Comparison of ENCODE assay signal across 7 mouse cellular contexts in genomic region chr5:33377801-33378301, GRCm38 (mm10). TPM values are rescaled to one million over a fixed set of nuclear protein-coding genes. Genes with fewer than 3 reads are reported as not detected.
DNase-seq lines count a peak whose midpoint lies in the region; ATAC-seq lines count a peak whose summit lies in the region.

No protein-coding gene starts in this region.

- ATAC-seq in forebrain, embryonic 12.5 days (ENCODE audit: low FRiP score), result peak; percentile 10
- ATAC-seq in megakaryocyte-erythroid progenitor cell, adult 5-6 weeks (replicated peaks; ENCODE audit: low FRiP score, low TSS enrichment, poor library complexity, severe bottlenecking), result peak; percentile 36

- H3K9me3 ChIP-seq in forebrain, embryonic 12.5 days, result no peaks in the 10 kb centered on the region

- peak overlapping the region; percentile 76 for H3K9ac ChIP-seq in forebrain, embryonic 12.5 days

- peaks cover 18% of the 10 kb centered on the region for H3K36me3 ChIP-seq in forebrain, embryonic 12.5 days (replicated peaks)

- H3K4me1 ChIP-seq in forebrain, embryonic 12.5 days, result peaks cover 18% of the 10 kb centered on the region

- intact Hi-C loops in left cerebral cortex, postnatal 4 days (cut with DNase I), result loop anchor here (2.0 to 10.0 kb wide), 2 partner anchors 103 to 173 kb away; partner anchors contain the start of gene Ctbp1

- 1% methylated on average over 21 of the region's 21 CpGs for WGBS in forebrain, embryonic 12.5 days
- under 1% methylated on average over 21 of the region's 21 CpGs for WGBS in large intestine, adult 2 months

- H3K27ac ChIP-seq in forebrain, embryonic 12.5 days, result peak overlapping the region; percentile 94

- peak overlapping the region; percentile 57 for H3K4me3 ChIP-seq in forebrain, embryonic 12.5 days (replicated peaks)

- H3K4me2 ChIP-seq in forebrain, embryonic 12.5 days, result peak overlapping the region; percentile 82

- no peaks in the 10 kb centered on the region for H3K27me3 ChIP-seq in forebrain, embryonic 12.5 days

- peak; percentile 37 for DNase-seq in left cerebral cortex, postnatal 4 days
- no peak for DNase-seq in left cerebral cortex, adult 11 months (ENCODE audit: low spot score)
- peak; percentile 25 for DNase-seq in c-Kit-positive CD71-positive TER-119-negative erythroid progenitor cells, embryonic 14.5 days (ENCODE audit: low read depth)
- DNase-seq in large intestine, adult 2 months (ENCODE audit: low read depth, low spot score), result peak; percentile 8
- peak; percentile 69 for DNase-seq in testis, postnatal 10 days (ENCODE audit: low spot score)

RNA-seq across cellular contexts. Expression of gene Uvssa, which starts 0.5 kb away (rescaled TPM):
- total RNA-seq in left cerebral cortex, postnatal 4 days (2021), result 10 to 100 TPM; 12.4 to 12.9 TPM
- 8.0 and 9.0 TPM in 2 replicates for polyA plus RNA-seq in forebrain, embryonic 12.5 days (2016; fragmentation: Nextera tagmentation; extraction: Ambion mirVana)
- polyA plus RNA-seq in large intestine, adult 2 months (2012; rRNA removed), result 0.98 and 4.4 TPM in 2 replicates
- 9.5 and 13.2 TPM in 2 replicates for total RNA-seq in megakaryocyte-erythroid progenitor cell, adult 5-6 weeks (2014; fragmentation: Nextera tagmentation)
- total RNA-seq in megakaryocyte-erythroid progenitor cell, adult 5-6 weeks (2017), result 4.9 and 6.2 TPM in 2 replicates

RNA-seq across cellular contexts. Expression of gene Maea, which starts 42.5 kb away (rescaled TPM):
- total RNA-seq in left cerebral cortex, postnatal 4 days (2021), result 10 to 100 TPM; 89.1 to 94.1 TPM
- 114 and 115 TPM in 2 replicates for polyA plus RNA-seq in forebrain, embryonic 12.5 days (2016; fragmentation: Nextera tagmentation; extraction: Ambion mirVana)
- polyA plus RNA-seq in large intestine, adult 2 months (2012; rRNA removed), result 104 and 125 TPM in 2 replicates
- total RNA-seq in megakaryocyte-erythroid progenitor cell, adult 5-6 weeks (2014; fragmentation: Nextera tagmentation), result 60.4 and 69.2 TPM in 2 replicates
- 218 and 226 TPM in 2 replicates for total RNA-seq in megakaryocyte-erythroid progenitor cell, adult 5-6 weeks (2017)

RNA-seq across cellular contexts. Expression of gene Nkx1-1, which starts 55.9 kb away (rescaled TPM):
- not detected for total RNA-seq in left cerebral cortex, postnatal 4 days (2021)
- polyA plus RNA-seq in forebrain, embryonic 12.5 days (2016; fragmentation: Nextera tagmentation; extraction: Ambion mirVana), result not detected in 2 replicates
- not detected in 2 replicates for polyA plus RNA-seq in large intestine, adult 2 months (2012; rRNA removed)
- total RNA-seq in megakaryocyte-erythroid progenitor cell, adult 5-6 weeks (2014; fragmentation: Nextera tagmentation), result not detected in 2 replicates
- total RNA-seq in megakaryocyte-erythroid progenitor cell, adult 5-6 weeks (2017), result not detected in 2 replicates
